Mouse (Mus musculus) embryo, embryonic 10.5 days (tissue): ENCODE measurements at regions not wholly inside any gene's neighbourhood (a gene's known extent, or its start where the extent isn't known, plus 50 kb on each side); places are given as distances from the start of the nearest gene placed in this dataset.

ENCODE experiments used
- DNase-seq: peaks from one replicate; pipeline ENCODE4 v3.0.0-alpha.2; 2015; ENCODE audit warnings: low spot score

- DNase-seq, result no peak
These were observed 83.8 kb upstream of the Phip start for GRCm38 (mm10) chr9:83059083-83059482.

DNA sequence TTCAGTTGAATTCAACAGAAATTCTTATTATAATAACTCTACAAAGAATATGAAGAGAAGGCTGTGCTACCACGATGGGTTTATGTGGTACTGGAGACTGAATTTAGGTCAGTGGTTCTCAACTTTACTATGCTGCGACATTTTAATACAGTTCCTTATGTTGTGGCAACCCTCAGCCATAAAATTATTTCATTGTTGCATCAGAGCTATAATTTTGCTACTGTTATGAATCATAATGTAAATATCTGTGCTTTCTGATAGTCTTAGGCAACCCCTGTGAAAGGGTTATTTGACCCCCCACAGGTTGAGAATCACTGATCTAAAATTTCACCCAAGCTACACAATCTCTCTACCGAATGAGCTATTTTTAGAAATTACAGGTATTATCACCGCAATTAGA, 80.9 kb upstream of the Phip start:
- DNase-seq, result no peak

GRCm38 (mm10) chr9:83051666-83052065, 76.3 kb upstream of the Phip start:
- DNase-seq, result no peak

DNA sequence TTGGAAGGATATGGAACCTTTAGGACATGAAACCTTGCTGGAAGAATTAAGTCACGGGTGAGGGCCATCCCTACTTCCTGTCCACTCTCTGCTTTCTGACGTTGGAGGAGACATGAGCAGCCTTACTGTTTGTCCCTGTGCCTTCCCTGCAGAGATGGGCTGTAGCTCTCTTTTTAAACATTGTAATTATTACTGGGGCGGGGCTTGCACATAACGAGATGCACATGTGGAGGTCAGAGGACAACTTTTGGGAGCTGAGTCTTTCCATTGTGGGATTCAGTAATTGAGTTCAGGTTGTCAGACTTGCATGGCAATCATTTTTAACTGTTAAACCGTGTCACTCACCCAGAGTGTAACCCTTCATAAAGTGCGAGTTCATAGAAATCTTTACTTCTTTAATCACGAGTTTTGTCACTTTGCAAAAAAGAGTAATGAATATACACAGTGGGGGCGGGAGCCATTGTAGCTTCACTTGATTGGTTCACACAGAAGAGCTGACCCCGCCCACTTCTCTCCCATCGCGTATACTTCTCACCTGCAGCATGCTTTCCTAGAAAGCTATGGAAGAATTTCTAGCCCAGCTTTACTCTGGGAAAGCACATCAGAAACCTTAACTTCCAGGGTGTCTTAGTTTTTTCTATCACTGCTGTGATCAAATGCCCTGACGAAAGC, 72.4 kb upstream of the Phip start:
- peak; percentile 52 for DNase-seq

GRCm38 (mm10) chr9:83046035-83046434, 70.7 kb upstream of the Phip start:
- DNase-seq, result no peak

- no peak for DNase-seq
These were observed 68.5 kb upstream of the Phip start for GRCm38 (mm10) chr9:83043790-83044189.

- no peak for DNase-seq
These were observed 66.0 kb upstream of the Phip start for GRCm38 (mm10) chr9:83041345-83041744.

- no peak for DNase-seq
These were observed 65.4 kb upstream of the Phip start for GRCm38 (mm10) chr9:83040686-83041085.

DNA sequence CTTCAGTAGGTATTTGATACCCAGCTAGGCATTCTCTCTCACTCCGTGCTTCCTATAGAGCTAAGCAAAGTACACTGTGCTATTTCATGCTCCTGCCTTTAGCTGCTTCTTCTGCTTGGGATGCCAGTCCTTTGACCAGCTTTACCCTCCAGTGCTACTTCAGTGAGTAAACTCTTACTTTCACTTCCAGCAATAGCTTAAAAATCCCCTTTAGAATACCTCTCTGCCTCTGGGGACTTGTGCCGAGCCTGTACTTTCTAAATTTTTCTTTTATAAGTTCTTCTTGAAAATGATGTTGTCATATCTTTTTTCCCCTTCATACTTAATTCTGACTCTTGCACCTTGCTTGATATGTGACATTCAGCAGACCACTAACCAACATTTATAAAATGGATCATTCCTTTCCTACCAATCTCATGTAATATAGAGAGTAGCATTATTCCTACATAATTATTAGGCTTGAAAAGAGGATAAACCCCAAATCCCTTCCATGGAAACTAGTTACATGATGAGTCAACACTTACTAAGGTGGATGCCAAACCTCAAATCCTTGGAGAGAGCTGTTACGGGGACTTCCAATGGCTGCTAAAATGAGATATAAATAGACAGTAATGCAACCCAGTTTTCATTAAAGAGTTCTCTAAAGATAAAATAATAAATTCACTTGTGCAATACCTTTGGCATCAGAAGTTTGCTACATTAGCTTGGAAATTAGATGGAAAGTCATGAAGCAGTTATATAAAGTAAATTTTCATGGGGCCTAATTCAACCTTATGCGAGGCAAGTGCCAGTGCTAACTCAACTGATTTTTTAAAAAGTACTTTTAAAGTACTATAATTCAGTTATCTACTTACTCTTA, 62.2 kb upstream of the Phip start:
- DNase-seq, result no peak
